Mouse (Mus musculus) large intestine, adult 2 months (tissue): ENCODE results near the gene Dock10. TPM values are rescaled to one million over a fixed set of nuclear protein-coding genes. Genes with fewer than 3 reads are reported as not detected.
"Not testable (repeated sequence)": the region's sequence is repeated elsewhere in the genome, so short reads cannot be mapped to it uniquely, and the experiment has no call there.

Experiments
- DNase-seq: peaks from one replicate; pipeline ENCODE4 v3.0.0-alpha.2; 2012; ENCODE audit warnings: low read depth, low spot score
- WGBS: fragments of 180-500 bp; shearing (Covaris S2); methylation state at CpG from one replicate; pipeline ENCODE4 v1.1.7; 2018; 5-methylcytosine and 5-hydroxymethylcytosine counted together
- polyA plus RNA-seq: library from polyadenylated mRNA; depleted of rRNA; stranded (reverse); fragments of >200 nt; gene quantifications from 2 replicates; pipeline ENCODE4 v1.2.3, GENCODE M21; 2012; rRNA removed

Gene Dock10
- polyA plus RNA-seq, result 2.6 and 5.6 TPM in 2 replicates

- WGBS, result 2% methylated on average over 82 of the region's 82 CpGs
- no peak for DNase-seq
Observed at GRCm38 (mm10) chr1:80757977-80758797, at the start of gene Dock10. Dock10 (minus strand) TSS chr1:80758527.

GRCm38 (mm10) chr1:80806835-80807398, 48.6 kb upstream of the Dock10 start:
- WGBS, result 53% methylated on average over 3 of the region's 3 CpGs
- DNase-seq, result no peak

- WGBS, result 69% methylated on average over 3 of the region's 3 CpGs
- no peak for DNase-seq
Observed at GRCm38 (mm10) chr1:80802023-80802422, 43.7 kb upstream of the Dock10 start.

- DNase-seq, result no peak
- 76% methylated on average over 2 of the region's 2 CpGs for WGBS
Observed at GRCm38 (mm10) chr1:80785066-80785779, 26.9 kb upstream of the Dock10 start.

- no peak for DNase-seq
- 76% methylated on average over 3 of the region's 3 CpGs for WGBS
Observed at GRCm38 (mm10) chr1:80784155-80784554, 25.8 kb upstream of the Dock10 start.

GRCm38 (mm10) chr1:80765504-80765903, 7.2 kb upstream of the Dock10 start:
- 71% methylated on average over 2 of the region's 2 CpGs for WGBS
- DNase-seq, result no peak

- 58% methylated on average over 4 of the region's 4 CpGs for WGBS
- no peak for DNase-seq
Observed at GRCm38 (mm10) chr1:80763042-80763950, 5.0 kb upstream of the Dock10 start.

GRCm38 (mm10) chr1:80758798-80759184, 464 bp upstream of the Dock10 start:
- DNase-seq, result no peak
- 19% methylated on average over 6 of the region's 6 CpGs for WGBS

GRCm38 (mm10) chr1:80757650-80757976, 714 bp downstream of the Dock10 start:
- no peak for DNase-seq
- 2% methylated on average over 6 of the region's 6 CpGs for WGBS

- no peak for DNase-seq
Observed at GRCm38 (mm10) chr1:80756824-80757649, 1.3 kb downstream of the Dock10 start.

GRCm38 (mm10) chr1:80756060-80756439, 2.3 kb downstream of the Dock10 start:
- 48% methylated on average over 2 of the region's 2 CpGs for WGBS
- no peak for DNase-seq

More at GRCm38 (mm10) chr1:80756824-80757649, 1.3 kb downstream of the Dock10 start:
- WGBS, result 10% methylated on average over 14 of the region's 14 CpGs

- 76% methylated on average over 7 of the region's 7 CpGs for WGBS
Observed at GRCm38 (mm10) chr1:80755296-80756059, 2.8 kb downstream of the Dock10 start.

GRCm38 (mm10) chr1:80749122-80749521, 9.2 kb downstream of the Dock10 start:
- not testable (repeated sequence) for DNase-seq
- 91% methylated on average over 2 of the region's 2 CpGs for whole genome bisulfite sequencing

More at GRCm38 (mm10) chr1:80755296-80756059, 2.8 kb downstream of the Dock10 start:
- DNase-seq, result no peak

GRCm38 (mm10) chr1:80746691-80747463, 11.4 kb downstream of the Dock10 start:
- DNase-seq, result no peak
- WGBS, result 65% methylated on average over 2 of the region's 2 CpGs

- WGBS, result 66% methylated on average over 6 of the region's 6 CpGs
- DNase-seq, result no peak
Observed at GRCm38 (mm10) chr1:80746195-80746594, 12.1 kb downstream of the Dock10 start.

- 45% methylated on average over 1 of the region's 1 CpGs for WGBS
Observed at GRCm38 (mm10) chr1:80739472-80739871, 18.9 kb downstream of the Dock10 start.

GRCm38 (mm10) chr1:80737812-80738391, 20.4 kb downstream of the Dock10 start:
- DNase-seq, result no peak
- 41% methylated on average over 5 of the region's 5 CpGs for WGBS

More at GRCm38 (mm10) chr1:80739472-80739871, 18.9 kb downstream of the Dock10 start:
- no peak for DNase-seq
